Mouse (Mus musculus): ENCODE measurements around the gene Rnaseh2c.

DNA sequence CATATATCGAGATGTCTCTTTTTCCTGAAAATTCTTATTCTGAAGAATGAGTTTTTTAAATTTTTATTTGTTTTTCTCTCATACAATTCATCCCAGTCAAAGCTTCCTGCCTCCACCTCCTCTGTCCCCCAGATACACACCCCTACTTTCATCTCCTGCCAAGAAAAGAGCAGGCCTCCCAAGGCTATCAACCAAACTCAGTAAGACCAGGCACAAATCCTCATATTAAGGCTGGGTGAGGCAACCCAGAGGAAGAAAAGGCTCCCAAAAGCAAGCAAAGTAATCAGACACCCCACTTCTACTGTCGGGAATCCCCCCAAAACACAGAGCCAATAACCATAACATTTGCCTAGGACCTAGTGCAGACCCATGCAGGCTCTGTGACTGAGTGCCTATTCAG lies 19.7 kb upstream of the Rnaseh2c start:
- no peak for TF ChIP-seq CTCF (IDR thresholded peaks at IDR 0.05; ENCODE audit: low read depth, low read length)
- TF ChIP-seq POLR2A (IDR thresholded peaks at IDR 0.05; ENCODE audit: insufficient read depth, low read length): no peak
- no peak for TF ChIP-seq EP300 (IDR thresholded peaks at IDR 0.05; ENCODE audit: insufficient read depth, low read depth, low read length)
